Mouse (Mus musculus): ENCODE data around the gene Aldh3b2.

The Aldh3b2 gene

GRCm38 (mm10) chr19:3995505-3995904, 23.4 kb downstream of the Aldh3b2 start:
- Histone ChIP-seq H3K9me3 (ENCODE audit: low read length) (no peaks in the 10 kb centered on the region), H3K4me3 (replicated peaks; ENCODE audit: low read length) (no peak overlapping the region), H3K4me1 (replicated peaks; ENCODE audit: low read depth, low read length) (peaks cover 34% of the 10 kb centered on the region), H3K27me3 (ENCODE audit: insufficient read depth, low read length) (no peaks in the 10 kb centered on the region; the same call in 1 of the 2 replicates), H3K36me3 (ENCODE audit: insufficient read depth, low read length) (no peaks in the 10 kb centered on the region)
- TF ChIP-seq NANOG (IDR thresholded peaks at IDR 0.05; ENCODE audit: borderline replicate concordance, low read length) = no peak

- Histone ChIP-seq H3K36me3 (ENCODE audit: insufficient read depth, low read length) (no peaks in the 10 kb centered on the region), H3K4me3 (replicated peaks; ENCODE audit: low read length) (no peak overlapping the region), H3K27me3 (ENCODE audit: insufficient read depth, low read length) (no peaks in the 10 kb centered on the region; the same call in 1 of the 2 replicates), H3K9me3 (ENCODE audit: low read length) (no peaks in the 10 kb centered on the region), H3K4me1 (replicated peaks; ENCODE audit: low read depth, low read length) (peaks cover 38% of the 10 kb centered on the region)
- no peak for TF ChIP-seq NANOG (IDR thresholded peaks at IDR 0.05; ENCODE audit: borderline replicate concordance, low read length)
- TF ChIP-seq CTCF (conservative IDR thresholded peaks at IDR 0.05; ENCODE audit: low read length) = no peak
- no peak for TF ChIP-seq POU5F1 (IDR thresholded peaks at IDR 0.05; ENCODE audit: borderline replicate concordance, low read length)
These were observed 24.0 kb downstream of the Aldh3b2 start for GRCm38 (mm10) chr19:3996106-3996505.

GRCm38 (mm10) chr19:3996747-3997146, 24.6 kb downstream of the Aldh3b2 start:
- TF ChIP-seq CTCF (conservative IDR thresholded peaks at IDR 0.05; ENCODE audit: low read length) = no peak
- no peak for TF ChIP-seq NANOG (IDR thresholded peaks at IDR 0.05; ENCODE audit: borderline replicate concordance, low read length)
- TF ChIP-seq POU5F1 (IDR thresholded peaks at IDR 0.05; ENCODE audit: borderline replicate concordance, low read length) = no peak
- Histone ChIP-seq H3K27me3 (ENCODE audit: insufficient read depth, low read length) (no peaks in the 10 kb centered on the region; the same call in 1 of the 2 replicates), H3K36me3 (ENCODE audit: insufficient read depth, low read length) (peaks cover under 1% of the 10 kb centered on the region), H3K9me3 (ENCODE audit: low read length) (no peaks in the 10 kb centered on the region), H3K4me1 (replicated peaks; ENCODE audit: low read depth, low read length) (peaks cover 44% of the 10 kb centered on the region), H3K4me3 (replicated peaks; ENCODE audit: low read length) (no peak overlapping the region)

- Histone ChIP-seq H3K36me3 (ENCODE audit: insufficient read depth, low read length) (peaks cover 5% of the 10 kb centered on the region), H3K9me3 (ENCODE audit: low read length) (no peaks in the 10 kb centered on the region), H3K4me3 (replicated peaks; ENCODE audit: low read length) (no peak overlapping the region), H3K4me1 (replicated peaks; ENCODE audit: low read depth, low read length) (peaks cover 48% of the 10 kb centered on the region), H3K27me3 (ENCODE audit: insufficient read depth, low read length) (no peaks in the 10 kb centered on the region; the same call in 1 of the 2 replicates)
- TF ChIP-seq CTCF (conservative IDR thresholded peaks at IDR 0.05; ENCODE audit: low read length) = no peak
- TF ChIP-seq NANOG (IDR thresholded peaks at IDR 0.05; ENCODE audit: borderline replicate concordance, low read length) = no peak
- no peak for TF ChIP-seq POU5F1 (IDR thresholded peaks at IDR 0.05; ENCODE audit: borderline replicate concordance, low read length)
These were observed 25.1 kb downstream of the Aldh3b2 start for GRCm38 (mm10) chr19:3997231-3997630.

GRCm38 (mm10) chr19:3998335-3998734, 26.2 kb downstream of the Aldh3b2 start:
- TF ChIP-seq POU5F1 (IDR thresholded peaks at IDR 0.05; ENCODE audit: borderline replicate concordance, low read length) (no peak), NANOG (IDR thresholded peaks at IDR 0.05; ENCODE audit: borderline replicate concordance, low read length) (no peak), CTCF (conservative IDR thresholded peaks at IDR 0.05; ENCODE audit: low read length) (no peak)
- Histone ChIP-seq H3K27me3 (ENCODE audit: insufficient read depth, low read length) (no peaks in the 10 kb centered on the region; the same call in 1 of the 2 replicates), H3K9me3 (ENCODE audit: low read length) (no peaks in the 10 kb centered on the region)

GRCm38 (mm10) chr19:3999121-3999730, 27.1 kb downstream of the Aldh3b2 start:
- Histone ChIP-seq H3K4me3 (replicated peaks; ENCODE audit: low read length) (peak overlapping the region; percentile 95), H3K27me3 (ENCODE audit: insufficient read depth, low read length) (no peaks in the 10 kb centered on the region; the same call in 1 of the 2 replicates), H3K4me1 (replicated peaks; ENCODE audit: low read depth, low read length) (peaks cover 59% of the 10 kb centered on the region), H3K9me3 (ENCODE audit: low read length) (no peaks in the 10 kb centered on the region), H3K36me3 (ENCODE audit: insufficient read depth, low read length) (peaks cover 5% of the 10 kb centered on the region)
- TF ChIP-seq POU5F1 (IDR thresholded peaks at IDR 0.05; ENCODE audit: borderline replicate concordance, low read length) (no peak), NANOG (IDR thresholded peaks at IDR 0.05; ENCODE audit: borderline replicate concordance, low read length) (no peak), CTCF (conservative IDR thresholded peaks at IDR 0.05; ENCODE audit: low read length) (no peak)

More at GRCm38 (mm10) chr19:3998335-3998734, 26.2 kb downstream of the Aldh3b2 start:
- Histone ChIP-seq H3K4me3 (replicated peaks; ENCODE audit: low read length) (no peak overlapping the region), H3K36me3 (ENCODE audit: insufficient read depth, low read length) (peaks cover 5% of the 10 kb centered on the region), H3K4me1 (replicated peaks; ENCODE audit: low read depth, low read length) (peaks cover 50% of the 10 kb centered on the region)

GRCm38 (mm10) chr19:4000119-4000900, 28.2 kb downstream of the Aldh3b2 start, which contains the start of the genes Nudt8 and Gm49405:
TSS of gene Nudt8 (plus strand) at chr19:4000580.
TSS of gene Gm49405 (plus strand) at chr19:4000626.
- no peaks in the 10 kb centered on the region; the same call in 1 of the 2 replicates for H3K27me3 ChIP-seq (ENCODE audit: insufficient read depth, low read length)
- no peaks in the 10 kb centered on the region for H3K9me3 ChIP-seq (ENCODE audit: low read length)
- TF ChIP-seq POU5F1 (IDR thresholded peaks at IDR 0.05; ENCODE audit: borderline replicate concordance, low read length) = no peak
- TF ChIP-seq CTCF (conservative IDR thresholded peaks at IDR 0.05; ENCODE audit: low read length) = peak; percentile 72
- peaks cover 70% of the 10 kb centered on the region for H3K4me1 ChIP-seq (replicated peaks; ENCODE audit: low read depth, low read length)
- peaks cover 12% of the 10 kb centered on the region for H3K36me3 ChIP-seq (ENCODE audit: insufficient read depth, low read length)
- peak within 1 kb of the TSS; percentile 95 for H3K4me3 ChIP-seq (replicated peaks; ENCODE audit: low read length)

- Histone ChIP-seq H3K9me3 (ENCODE audit: low read length) (no peaks in the 10 kb centered on the region), H3K4me1 (replicated peaks; ENCODE audit: low read depth, low read length) (peaks cover 71% of the 10 kb centered on the region), H3K4me3 (replicated peaks; ENCODE audit: low read length) (peak overlapping the region; percentile 95), H3K36me3 (ENCODE audit: insufficient read depth, low read length) (peaks cover 19% of the 10 kb centered on the region), H3K27me3 (ENCODE audit: insufficient read depth, low read length) (no peaks in the 10 kb centered on the region; the same call in 1 of the 2 replicates)
- TF ChIP-seq POU5F1 (IDR thresholded peaks at IDR 0.05; ENCODE audit: borderline replicate concordance, low read length) = no peak
- no peak for TF ChIP-seq NANOG (IDR thresholded peaks at IDR 0.05; ENCODE audit: borderline replicate concordance, low read length)
- TF ChIP-seq CTCF (conservative IDR thresholded peaks at IDR 0.05; ENCODE audit: low read length) = no peak
These were observed 28.9 kb downstream of the Aldh3b2 start for GRCm38 (mm10) chr19:4000949-4001525.

Data from E14TG2a.4 (cell line).